Mouse (Mus musculus) hindbrain, embryonic 12.5 days (tissue): ENCODE results near the gene Rprd1b. TPM values are rescaled to one million over a fixed set of nuclear protein-coding genes. Genes with fewer than 3 reads are reported as not detected.

Experiments
- ATAC-seq: fragments of 200-750 bp; cut with Nextera tagmentation; 2 replicates; pipeline ENCODE4 v1.8.0; 2017; ENCODE audit warnings: moderate TSS enrichment; ENCODE audit not compliant: low FRiP score
- H3K27ac ChIP-seq: fragments of 300-500 bp; sonication (generic); 2 replicates; pipeline ENCODE4 v1.5.1; 2016; ENCODE audit warnings: mild to moderate bottlenecking
- H3K27me3 ChIP-seq: fragments of 300-500 bp; sonication (generic); 2 replicates; pipeline ENCODE4 v1.6.1; 2016; ENCODE audit warnings: mild to moderate bottlenecking
- H3K36me3 ChIP-seq: fragments of 300-500 bp; sonication (generic); 2 replicates; pipeline ENCODE4 v1.6.1; 2016; ENCODE audit warnings: mild to moderate bottlenecking
- H3K4me1 ChIP-seq: fragments of 300-500 bp; sonication (generic); 2 replicates; pipeline ENCODE4 v1.6.1; 2016
- H3K4me2 ChIP-seq: fragments of 300-500 bp; sonication (generic); replicated peaks from 2 replicates; pipeline ENCODE4 v1.6.1; 2016; ENCODE audit warnings: mild to moderate bottlenecking
- H3K4me3 ChIP-seq: fragments of 300-500 bp; sonication (generic); 2 replicates; pipeline ENCODE4 v1.5.1; 2016; ENCODE audit warnings: mild to moderate bottlenecking
- H3K9ac ChIP-seq: fragments of 300-500 bp; sonication (generic); 2 replicates; pipeline ENCODE4 v1.6.1; 2016; ENCODE audit warnings: mild to moderate bottlenecking, moderate library complexity
- H3K9me3 ChIP-seq: fragments of 300-500 bp; sonication (generic); replicated peaks from 2 replicates; pipeline ENCODE4 v1.6.1; 2016; ENCODE audit warnings: mild to moderate bottlenecking
- WGBS: fragments of 180-500 bp; shearing (Covaris S2); methylation state at CpG from one replicate; pipeline ENCODE4 v1.1.7; 2016; 5-methylcytosine and 5-hydroxymethylcytosine counted together
- polyA plus RNA-seq: library from polyadenylated mRNA; unstranded; fragments of >200 nt; fragmentation: Nextera tagmentation; extraction: Ambion mirVana; gene quantifications from 2 replicates; pipeline ENCODE4 v1.2.1, GENCODE M21; 2016

Gene Rprd1b
- polyA plus RNA-seq = 46.2 and 56.2 TPM in 2 replicates

GRCm38 (mm10) chr2:158028354-158028863, at the start of gene Rprd1b, which contains the start of gene Tti1:
Gene Rprd1b (plus strand): TSS chr2:158028497.
Gene Tti1 (minus strand): TSS chr2:158028433.
- no peaks in the 10 kb centered on the region for H3K9me3 ChIP-seq
- peak; percentile 96 for ATAC-seq
- H3K4me2 ChIP-seq = peak within 1 kb of the TSS; percentile 87
- peak within 1 kb of the TSS; percentile 91 for H3K4me3 ChIP-seq
- under 1% methylated on average over 49 of the region's 52 CpGs for WGBS
- H3K27me3 ChIP-seq = no peaks in the 10 kb centered on the region
- peaks cover 29% of the 10 kb centered on the region for H3K4me1 ChIP-seq
- H3K27ac ChIP-seq = peak within 1 kb of the TSS; percentile 86
- no peaks in the 10 kb centered on the region for H3K36me3 ChIP-seq
- H3K9ac ChIP-seq = peak within 1 kb of the TSS; percentile 95

DNA sequence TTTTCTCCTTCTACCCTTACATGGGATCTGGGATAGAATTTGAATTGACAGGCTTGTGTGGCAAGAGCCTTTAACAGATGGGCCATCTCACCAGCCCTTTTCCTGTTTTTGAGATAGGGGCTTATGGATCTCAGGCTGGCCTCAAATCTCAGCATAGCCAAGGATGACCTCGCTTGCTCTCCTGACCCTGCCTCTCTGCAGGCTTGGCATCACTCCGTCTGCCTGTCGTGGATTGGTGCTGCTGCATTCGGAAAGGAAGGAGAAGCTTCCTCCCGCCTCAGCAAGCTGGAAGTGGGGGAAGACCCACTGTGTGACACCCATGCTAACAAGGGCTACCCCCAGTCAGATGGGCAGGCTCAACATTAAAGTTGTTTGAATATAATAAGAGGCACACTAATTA, 49.1 kb upstream of the Rprd1b start:
- H3K9ac ChIP-seq = no peak overlapping the region
- H3K9me3 ChIP-seq = no peaks in the 10 kb centered on the region
- peaks cover 4% of the 10 kb centered on the region; the same call in 1 of the 2 replicates for H3K27me3 ChIP-seq
- WGBS = 65% methylated on average over 5 of the region's 5 CpGs
- 0 out of 2 replicates have a peak, but pooled peaks cover 7% of the 10 kb centered on the region for H3K36me3 ChIP-seq
- no peak overlapping the region for H3K4me3 ChIP-seq
- ATAC-seq = no peak
- no peak overlapping the region for H3K4me2 ChIP-seq
- no peak overlapping the region for H3K27ac ChIP-seq
- H3K4me1 ChIP-seq = peaks cover 18% of the 10 kb centered on the region

- no peak overlapping the region for H3K9ac ChIP-seq
- H3K27ac ChIP-seq = no peak overlapping the region
- H3K36me3 ChIP-seq = 0 out of 2 replicates have a peak, but pooled peaks cover 7% of the 10 kb centered on the region
- no peak for ATAC-seq
- 92% methylated on average over 3 of the region's 3 CpGs for WGBS
- H3K4me3 ChIP-seq = no peak overlapping the region
- no peaks in the 10 kb centered on the region for H3K27me3 ChIP-seq
- H3K9me3 ChIP-seq = no peaks in the 10 kb centered on the region
- 0 out of 2 replicates have a peak, but pooled peaks cover 5% of the 10 kb centered on the region for H3K4me1 ChIP-seq
- no peak overlapping the region for H3K4me2 ChIP-seq
These were observed 45.6 kb upstream of the Rprd1b start for GRCm38 (mm10) chr2:157982727-157983126.

GRCm38 (mm10) chr2:157983276-157983675, 45.0 kb upstream of the Rprd1b start:
- 0 out of 2 replicates have a peak, but pooled peaks cover 7% of the 10 kb centered on the region for H3K36me3 ChIP-seq
- no peak overlapping the region for H3K9ac ChIP-seq
- H3K4me2 ChIP-seq = no peak overlapping the region
- H3K27me3 ChIP-seq = no peaks in the 10 kb centered on the region
- H3K9me3 ChIP-seq = no peaks in the 10 kb centered on the region
- no peak overlapping the region for H3K27ac ChIP-seq
- no peak for ATAC-seq
- WGBS = 88% methylated on average over 4 of the region's 4 CpGs
- H3K4me1 ChIP-seq = 0 out of 2 replicates have a peak, but pooled peaks cover 6% of the 10 kb centered on the region
- H3K4me3 ChIP-seq = no peak overlapping the region

DNA sequence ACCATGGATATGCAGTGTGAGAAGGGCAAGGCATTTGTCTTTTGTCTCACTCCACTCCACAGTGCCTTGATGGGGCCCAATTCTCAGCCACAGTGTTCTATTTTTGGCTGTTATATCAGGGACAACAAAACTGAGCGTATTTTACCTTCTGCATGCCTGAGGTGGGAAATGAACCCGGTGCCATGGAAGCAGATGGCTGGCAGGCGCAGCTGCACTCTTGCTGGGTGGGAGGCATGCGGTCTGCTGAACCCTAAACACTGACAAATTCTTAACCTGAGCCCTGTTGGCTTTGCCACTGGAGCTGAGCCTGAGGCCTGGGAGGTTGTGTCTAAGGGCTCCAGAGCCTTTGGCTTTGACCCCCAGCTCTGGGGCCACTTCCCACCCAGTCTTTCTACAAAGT, 42.7 kb upstream of the Rprd1b start:
- no peak overlapping the region for H3K4me2 ChIP-seq
- no peak for ATAC-seq
- H3K4me1 ChIP-seq = peaks cover 18% of the 10 kb centered on the region
- H3K4me3 ChIP-seq = no peak overlapping the region
- 88% methylated on average over 4 of the region's 4 CpGs for WGBS
- H3K27ac ChIP-seq = no peak overlapping the region
- H3K27me3 ChIP-seq = no peaks in the 10 kb centered on the region
- no peak overlapping the region for H3K9ac ChIP-seq
- H3K36me3 ChIP-seq = 0 out of 2 replicates have a peak, but pooled peaks cover 8% of the 10 kb centered on the region
- H3K9me3 ChIP-seq = no peaks in the 10 kb centered on the region

- Histone ChIP-seq H3K36me3 (peaks cover 8% of the 10 kb centered on the region; the same call in 1 of the 2 replicates), H3K9me3 (no peaks in the 10 kb centered on the region), H3K4me2 (no peak overlapping the region), H3K9ac (no peak overlapping the region), H3K27ac (peak overlapping the region; percentile 35; the same call in 1 of the 2 replicates), H3K4me3 (no peak overlapping the region), H3K4me1 (peaks cover 18% of the 10 kb centered on the region), H3K27me3 (no peaks in the 10 kb centered on the region)
- 86% methylated on average over 6 of the region's 6 CpGs for WGBS
- no peak for ATAC-seq
These were observed 42.1 kb upstream of the Rprd1b start for GRCm38 (mm10) chr2:157986235-157986634.

- no peaks in the 10 kb centered on the region for H3K27me3 ChIP-seq
- peaks cover 18% of the 10 kb centered on the region for H3K4me1 ChIP-seq
- H3K36me3 ChIP-seq = peaks cover 13% of the 10 kb centered on the region
- no peak overlapping the region for H3K4me3 ChIP-seq
- no peaks in the 10 kb centered on the region for H3K9me3 ChIP-seq
- WGBS = 48% methylated on average over 7 of the region's 7 CpGs
- ATAC-seq = no peak
- H3K9ac ChIP-seq = no peak overlapping the region
- peak overlapping the region; percentile 70; the same call in 1 of the 2 replicates for H3K27ac ChIP-seq
- H3K4me2 ChIP-seq = no peak overlapping the region
These were observed 39.7 kb upstream of the Rprd1b start for GRCm38 (mm10) chr2:157988416-157989190.

GRCm38 (mm10) chr2:157989946-157990345, 38.4 kb upstream of the Rprd1b start:
- ATAC-seq = no peak
- Histone ChIP-seq H3K36me3 (peaks cover 19% of the 10 kb centered on the region), H3K4me1 (peaks cover 18% of the 10 kb centered on the region)

DNA sequence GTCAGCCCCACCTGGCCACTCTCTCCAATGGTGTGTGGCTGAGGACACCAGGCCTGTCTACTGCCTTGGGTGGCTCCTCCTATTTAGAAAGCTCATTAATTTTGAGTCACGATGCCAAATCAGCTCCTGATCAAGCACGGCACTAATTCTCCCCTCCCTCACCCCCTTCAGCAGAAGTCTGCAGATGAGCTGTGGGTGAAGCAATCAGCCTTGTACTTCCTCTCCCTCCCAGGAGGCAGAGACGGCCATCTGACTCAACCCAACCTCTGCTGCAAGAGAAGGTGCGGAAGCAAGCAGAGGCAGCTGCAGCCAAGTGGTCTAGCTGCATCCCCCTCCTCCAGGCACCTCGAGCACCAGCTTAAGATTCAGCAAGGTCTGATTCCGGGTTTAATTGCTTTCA, 37.3 kb upstream of the Rprd1b start:
- H3K4me3 ChIP-seq = no peak overlapping the region
- WGBS = 75% methylated on average over 6 of the region's 6 CpGs
- no peak overlapping the region for H3K27ac ChIP-seq
- H3K36me3 ChIP-seq = peaks cover 24% of the 10 kb centered on the region
- H3K4me1 ChIP-seq = peaks cover 18% of the 10 kb centered on the region
- H3K4me2 ChIP-seq = no peak overlapping the region
- ATAC-seq = no peak
- H3K27me3 ChIP-seq = no peaks in the 10 kb centered on the region
- H3K9me3 ChIP-seq = no peaks in the 10 kb centered on the region
- no peak overlapping the region for H3K9ac ChIP-seq

More at GRCm38 (mm10) chr2:157989946-157990345, 38.4 kb upstream of the Rprd1b start:
- H3K9ac ChIP-seq = no peak overlapping the region
- H3K4me3 ChIP-seq = no peak overlapping the region
- H3K27ac ChIP-seq = no peak overlapping the region
- no peak overlapping the region for H3K4me2 ChIP-seq
- 70% methylated on average over 2 of the region's 2 CpGs for WGBS
- H3K9me3 ChIP-seq = no peaks in the 10 kb centered on the region
- H3K27me3 ChIP-seq = no peaks in the 10 kb centered on the region

DNA sequence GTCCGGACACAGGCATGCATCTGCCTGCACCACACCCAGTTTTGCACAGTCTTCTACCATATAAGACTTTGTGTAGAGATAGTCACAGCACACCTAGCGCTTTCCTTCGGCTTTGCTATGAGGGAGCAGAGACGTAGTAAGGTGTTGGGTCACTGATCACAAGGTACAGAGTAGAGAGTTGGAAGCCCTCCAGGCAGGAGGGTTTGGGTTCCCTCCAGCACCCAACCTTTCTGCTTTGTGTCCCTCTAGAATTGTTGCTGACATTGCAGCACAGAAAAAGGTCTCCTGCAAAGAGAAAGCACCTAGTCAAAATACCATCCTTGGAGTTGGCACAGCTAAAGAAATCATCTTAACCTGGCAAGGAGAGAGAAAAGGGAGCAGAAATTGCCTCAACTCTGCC, 35.8 kb upstream of the Rprd1b start:
- ATAC-seq = no peak
- Histone ChIP-seq H3K4me3 (no peak overlapping the region), H3K9ac (no peak overlapping the region), H3K27ac (no peak overlapping the region), H3K27me3 (no peaks in the 10 kb centered on the region), H3K36me3 (peaks cover 35% of the 10 kb centered on the region), H3K9me3 (no peaks in the 10 kb centered on the region), H3K4me1 (peaks cover 13% of the 10 kb centered on the region), H3K4me2 (no peak overlapping the region)
- WGBS = 93% methylated on average over 4 of the region's 4 CpGs

GRCm38 (mm10) chr2:157998817-157999216, 29.5 kb upstream of the Rprd1b start:
- Histone ChIP-seq H3K9ac (no peak overlapping the region), H3K27ac (no peak overlapping the region), H3K4me2 (no peak overlapping the region), H3K36me3 (peaks cover 24% of the 10 kb centered on the region), H3K27me3 (no peaks in the 10 kb centered on the region), H3K9me3 (no peaks in the 10 kb centered on the region), H3K4me1 (no peaks in the 10 kb centered on the region), H3K4me3 (no peak overlapping the region)
- 91% methylated on average over 3 of the region's 3 CpGs for WGBS
- no peak for ATAC-seq

- WGBS = 89% methylated on average over 6 of the region's 6 CpGs
- Histone ChIP-seq H3K4me2 (no peak overlapping the region), H3K36me3 (peaks cover 28% of the 10 kb centered on the region), H3K4me1 (no peaks in the 10 kb centered on the region), H3K4me3 (no peak overlapping the region), H3K9ac (no peak overlapping the region), H3K27me3 (no peaks in the 10 kb centered on the region), H3K27ac (no peak overlapping the region), H3K9me3 (no peaks in the 10 kb centered on the region)
- no peak for ATAC-seq
These were observed 23.7 kb upstream of the Rprd1b start for GRCm38 (mm10) chr2:158004620-158005019.
